Mouse (Mus musculus) spleen, postnatal 10 days (tissue): ENCODE measurements around the gene Gm10322.

Experiments
- DNase-seq, 2 experiments: peaks; one replicate each; pipeline ENCODE4 v3.0.0; 2021 to 2022; ENCODE audit warnings: low spot score in 2 of 2

The Gm10322 gene

GRCm38 (mm10) chr10:59646821-59647378 is 31.0 kb downstream of the Gm10322 start:
- DNase-seq, result no peak

- no peak for DNase-seq
Measured at GRCm38 (mm10) chr10:59656799-59657198, 40.9 kb downstream of the Gm10322 start.

GRCm38 (mm10) chr10:59664765-59665164 is 48.9 kb downstream of the Gm10322 start:
- DNase-seq, result no peak

- no peak for DNase-seq
Measured at GRCm38 (mm10) chr10:59665503-59666291, 49.8 kb downstream of the Gm10322 start.
